Mouse (Mus musculus) intestine, postnatal 0 days (tissue): Measurements from ENCODE around the gene Anks4b. TPM values are rescaled to one million over a fixed set of nuclear protein-coding genes. Genes with fewer than 3 reads are reported as not detected.
A peak's percentile ranks its signal among the peaks of the same experiment; 100 is the strongest.

Experiments used
- ATAC-seq: fragments of 200-750 bp; cut with Nextera tagmentation; 2 replicates; pipeline ENCODE4 v1.8.0; 2017; ENCODE audit warnings: mild to moderate bottlenecking, moderate TSS enrichment, moderate library complexity
- H3K27ac ChIP-seq: fragments of 300-500 bp; sonication (generic); 2 replicates; pipeline ENCODE4 v1.5.1; 2014; ENCODE audit warnings: mild to moderate bottlenecking, low read depth, low read length, moderate library complexity
- H3K27me3 ChIP-seq: fragments of 300-500 bp; sonication (generic); replicated peaks from 2 replicates; pipeline ENCODE4 v1.6.1; 2014; ENCODE audit warnings: low read length, mixed read lengths; ENCODE audit not compliant: control insufficient read depth, insufficient read depth
- H3K36me3 ChIP-seq: fragments of 300-500 bp; sonication (generic); 2 replicates; pipeline ENCODE4 v1.6.1; 2014; ENCODE audit warnings: mild to moderate bottlenecking, moderate library complexity; ENCODE audit not compliant: control insufficient read depth, insufficient read depth
- H3K4me1 ChIP-seq: fragments of 300-500 bp; sonication (generic); replicated peaks from 2 replicates; pipeline ENCODE4 v1.6.1; 2014; ENCODE audit warnings: antibody characterized with exemption, low read length, mixed read lengths; ENCODE audit not compliant: control insufficient read depth, insufficient read depth
- H3K4me2 ChIP-seq: fragments of 300-500 bp; sonication (generic); replicated peaks from 2 replicates; pipeline ENCODE4 v1.6.1; 2014; ENCODE audit warnings: low read depth, mild to moderate bottlenecking, moderate library complexity
- H3K4me3 ChIP-seq: fragments of 300-500 bp; sonication (generic); 2 replicates; pipeline ENCODE4 v1.5.1; 2014; ENCODE audit warnings: low read depth, low read length
- H3K9ac ChIP-seq: fragments of 300-500 bp; sonication (generic); 2 replicates; pipeline ENCODE4 v1.6.1; 2014; ENCODE audit warnings: mild to moderate bottlenecking, low read depth, low read length
- H3K9me3 ChIP-seq: fragments of 300-500 bp; sonication (generic); 2 replicates; pipeline ENCODE4 v1.6.1; 2016; ENCODE audit warnings: mixed run types; ENCODE audit not compliant: control insufficient read depth
- CTCF ChIP-seq: sonication (generic); IDR thresholded peaks from 2 replicates; pipeline ENCODE4 v1.5.1; 2016; ENCODE audit warnings: low read depth, mild to moderate bottlenecking, control low read depth, antibody characterized with exemption, moderate library complexity
- WGBS: fragments of 180-500 bp; shearing (Covaris S2); extraction: QIAGEN DNeasy Blood & Tissue Kit; methylation state at CpG from one replicate; pipeline ENCODE4 v1.1.7; 2014; 5-methylcytosine and 5-hydroxymethylcytosine counted together
- polyA plus RNA-seq: library from polyadenylated mRNA; unstranded; fragments of >200 nt; fragmentation: Nextera tagmentation; extraction: Ambion mirVana; gene quantifications from 2 replicates; pipeline ENCODE4 v1.2.1, GENCODE M21; 2015

Anks4b gene
- polyA plus RNA-seq, 1 experiment from 2014 or later, result 23.0 TPM

- H3K9me3 ChIP-seq, result no peaks in the 10 kb centered on the region
Observed at GRCm38 (mm10) chr7:120145191-120145590, 28.5 kb upstream of the Anks4b start, which contains the start of gene Zp2. Zp2 (minus strand) TSS chr7:120145291.

GRCm38 (mm10) chr7:120150257-120150656 lies 23.4 kb upstream of the Anks4b start:
- 18% methylated on average over 3 of the region's 3 CpGs for WGBS
- Histone ChIP-seq H3K36me3 (no peaks in the 10 kb centered on the region), H3K4me3 (no peak overlapping the region), H3K27ac (peak overlapping the region; percentile 78), H3K27me3 (no peaks in the 10 kb centered on the region), H3K4me1 (0 out of 2 replicates have a peak, but pooled peaks cover 5% of the 10 kb centered on the region), H3K9ac (no peak overlapping the region), H3K9me3 (no peaks in the 10 kb centered on the region), H3K4me2 (no peak overlapping the region)
- no peak for TF ChIP-seq CTCF
- peak; percentile 90 for ATAC-seq

More at GRCm38 (mm10) chr7:120145191-120145590, 28.5 kb upstream of the Anks4b start, which contains the start of gene Zp2:
- no peak within 1 kb of the TSS for H3K4me2 ChIP-seq
- no peak within 1 kb of the TSS for H3K9ac ChIP-seq
- H3K36me3 ChIP-seq, result no peaks in the 10 kb centered on the region
- H3K4me3 ChIP-seq, result no peak within 1 kb of the TSS
- no peaks in the 10 kb centered on the region for H3K4me1 ChIP-seq
- WGBS, result 78% methylated on average over 9 of the region's 9 CpGs
- H3K27me3 ChIP-seq, result no peaks in the 10 kb centered on the region
- no peak for TF ChIP-seq CTCF
- no peak within 1 kb of the TSS for H3K27ac ChIP-seq
- ATAC-seq, result no peak

- no peak for TF ChIP-seq CTCF
- H3K9ac ChIP-seq, result no peak overlapping the region
- WGBS, result 74% methylated on average over 2 of the region's 2 CpGs
- ATAC-seq, result peak; percentile 48; the same call in 1 of the 2 replicates
- H3K9me3 ChIP-seq, result no peaks in the 10 kb centered on the region
- H3K27ac ChIP-seq, result peak overlapping the region; percentile 78
- no peak overlapping the region for H3K4me3 ChIP-seq
- no peaks in the 10 kb centered on the region for H3K36me3 ChIP-seq
- H3K4me2 ChIP-seq, result no peak overlapping the region
- no peaks in the 10 kb centered on the region for H3K27me3 ChIP-seq
- 0 out of 2 replicates have a peak, but pooled peaks cover 5% of the 10 kb centered on the region for H3K4me1 ChIP-seq
Observed at GRCm38 (mm10) chr7:120150898-120151297, 22.8 kb upstream of the Anks4b start.

GRCm38 (mm10) chr7:120156841-120157409 lies 16.7 kb upstream of the Anks4b start:
- 62% methylated on average over 2 of the region's 2 CpGs for WGBS
- H3K36me3 ChIP-seq, result no peaks in the 10 kb centered on the region

GRCm38 (mm10) chr7:120157575-120158061 lies 16.0 kb upstream of the Anks4b start:
- no peaks in the 10 kb centered on the region for H3K9me3 ChIP-seq
- ATAC-seq, result no peak
- H3K4me1 ChIP-seq, result 0 out of 2 replicates have a peak, but pooled peaks cover 2% of the 10 kb centered on the region
- H3K9ac ChIP-seq, result no peak overlapping the region
- no peak overlapping the region for H3K4me2 ChIP-seq
- WGBS, result 49% methylated on average over 5 of the region's 5 CpGs
- H3K27ac ChIP-seq, result peak overlapping the region; percentile 73
- H3K4me3 ChIP-seq, result no peak overlapping the region
- H3K27me3 ChIP-seq, result no peaks in the 10 kb centered on the region
- H3K36me3 ChIP-seq, result no peaks in the 10 kb centered on the region
- TF ChIP-seq CTCF, result no peak

More at GRCm38 (mm10) chr7:120156841-120157409, 16.7 kb upstream of the Anks4b start:
- Histone ChIP-seq H3K4me2 (no peak overlapping the region), H3K9ac (no peak overlapping the region), H3K4me1 (0 out of 2 replicates have a peak, but pooled peaks cover 4% of the 10 kb centered on the region), H3K27ac (peak overlapping the region; percentile 73; the same call in 1 of the 2 replicates), H3K9me3 (no peaks in the 10 kb centered on the region), H3K27me3 (no peaks in the 10 kb centered on the region), H3K4me3 (no peak overlapping the region)
- ATAC-seq, result no peak
- no peak for TF ChIP-seq CTCF

- Histone ChIP-seq H3K9ac (no peak overlapping the region), H3K27ac (peak overlapping the region; percentile 73), H3K9me3 (no peaks in the 10 kb centered on the region), H3K4me2 (no peak overlapping the region), H3K4me3 (no peak overlapping the region), H3K27me3 (no peaks in the 10 kb centered on the region), H3K36me3 (no peaks in the 10 kb centered on the region), H3K4me1 (0 out of 2 replicates have a peak, but pooled peaks cover 2% of the 10 kb centered on the region)
- ATAC-seq, result peak; percentile 100
- TF ChIP-seq CTCF, result no peak
- WGBS, result 13% methylated on average over 4 of the region's 4 CpGs
Observed at GRCm38 (mm10) chr7:120158121-120158613, 15.5 kb upstream of the Anks4b start.
